Mouse (Mus musculus) kidney, adult 8-10 months (tissue): ENCODE results near the gene Cnn2.

ENCODE experiments used
- DNase-seq, 2 experiments: peaks; one replicate each; pipeline ENCODE4 v3.0.0; 2022

Gene Cnn2

GRCm38 (mm10) chr10:79991548-79991947 lies 3.2 kb downstream of the Cnn2 start:
- no peak for DNase-seq

- DNase-seq: no peak
These were observed 6.2 kb downstream of the Cnn2 start for GRCm38 (mm10) chr10:79994397-79995115.

GRCm38 (mm10) chr10:79995636-79996035 lies 7.3 kb downstream of the Cnn2 start:
- no peak for DNase-seq

- DNase-seq: peak; percentile 93 to 97
These were observed 8.1 kb downstream of the Cnn2 start, which contains the start of gene Abca7 for GRCm38 (mm10) chr10:79996272-79997033. TSS of gene Abca7 (plus strand) at chr10:79996494.

GRCm38 (mm10) chr10:79997034-79997760 lies 8.8 kb downstream of the Cnn2 start:
- peak in 1 of 2 experiments; percentile 52 for DNase-seq

GRCm38 (mm10) chr10:79997819-79998218 lies 9.4 kb downstream of the Cnn2 start:
- DNase-seq: no peak

GRCm38 (mm10) chr10:80001945-80002344 lies 13.6 kb downstream of the Cnn2 start:
- DNase-seq: no peak

- no peak for DNase-seq
These were observed 14.4 kb downstream of the Cnn2 start for GRCm38 (mm10) chr10:80002829-80003228.

GRCm38 (mm10) chr10:80003374-80004232 lies 15.2 kb downstream of the Cnn2 start:
- no peak for DNase-seq

GRCm38 (mm10) chr10:80004233-80004705 lies 15.9 kb downstream of the Cnn2 start:
- DNase-seq: no peak

- DNase-seq: no peak
These were observed 23.4 kb downstream of the Cnn2 start for GRCm38 (mm10) chr10:80011740-80012139.

GRCm38 (mm10) chr10:80013609-80014008 lies 25.2 kb downstream of the Cnn2 start:
- DNase-seq: no peak

GRCm38 (mm10) chr10:80014484-80015290 lies 26.3 kb downstream of the Cnn2 start:
- no peak for DNase-seq

- DNase-seq: no peak
These were observed 27.2 kb downstream of the Cnn2 start for GRCm38 (mm10) chr10:80015583-80015982.

- DNase-seq: no peak
These were observed 28.1 kb downstream of the Cnn2 start, which contains the start of gene Arhgap45 for GRCm38 (mm10) chr10:80016511-80016910. TSS of gene Arhgap45 (plus strand) at chr10:80016653.

- DNase-seq: no peak
These were observed 28.5 kb downstream of the Cnn2 start for GRCm38 (mm10) chr10:80016931-80017330.

GRCm38 (mm10) chr10:80017361-80017760 lies 29.0 kb downstream of the Cnn2 start:
- DNase-seq: no peak

- no peak for DNase-seq
These were observed 29.4 kb downstream of the Cnn2 start for GRCm38 (mm10) chr10:80017771-80018170.

- DNase-seq: no peak
These were observed 30.4 kb downstream of the Cnn2 start for GRCm38 (mm10) chr10:80018739-80019297.

GRCm38 (mm10) chr10:80019471-80020131 lies 31.2 kb downstream of the Cnn2 start:
- DNase-seq: no peak
